Mouse (Mus musculus): ENCODE data around the gene Olfr1183.
"Not testable (repeated sequence)": the region's sequence is repeated elsewhere in the genome, so short reads cannot be mapped to it uniquely, and the experiment has no call there.

Gene Olfr1183

GRCm38 (mm10) chr2:88454567-88454966, at the start of gene Olfr1183:
Gene Olfr1183, plus strand, starts transcription at chr2:88454867.
- not testable (repeated sequence) for DNase-seq (ENCODE audit: low spot score in 2 of 2)

GRCm38 (mm10) chr2:88406353-88406752, 48.3 kb upstream of the Olfr1183 start, which contains the start of gene Olfr1179:
Gene Olfr1179, minus strand, starts transcription at chr2:88406453.
- DNase-seq (ENCODE audit: low spot score in 2 of 2), result no peak

GRCm38 (mm10) chr2:88419051-88419450, 35.6 kb upstream of the Olfr1183 start, which contains the start of gene Olfr1180:
Gene Olfr1180, minus strand, starts transcription at chr2:88419151.
- no peak for DNase-seq (ENCODE audit: low spot score in 2 of 2)

GRCm38 (mm10) chr2:88426071-88426470, 28.6 kb upstream of the Olfr1183 start, which contains the start of gene Olfr1181:
Gene Olfr1181, minus strand, starts transcription at chr2:88426171.
- DNase-seq (ENCODE audit: low spot score in 2 of 2), result no peak

- no peak for DNase-seq (ENCODE audit: low spot score in 2 of 2)
Observed at GRCm38 (mm10) chr2:88449031-88449430, 5.6 kb upstream of the Olfr1183 start, which contains the start of gene Gm13757. Gene Gm13757, minus strand, starts transcription at chr2:88449131.

- DNase-seq (ENCODE audit: low spot score in 2 of 2), result no peak
Observed at GRCm38 (mm10) chr2:88483298-88483697, 28.6 kb downstream of the Olfr1183 start, which contains the start of gene Olfr1184. Gene Olfr1184, plus strand, starts transcription at chr2:88483598.

- DNase-seq (ENCODE audit: low spot score in 2 of 2), result no peak
Observed at GRCm38 (mm10) chr2:88493020-88493419, 38.4 kb downstream of the Olfr1183 start, which contains the start of gene Olfr1185-ps1. Gene Olfr1185-ps1, plus strand, starts transcription at chr2:88493320.

GRCm38 (mm10) chr2:88518251-88518650, 63.6 kb downstream of the Olfr1183 start, which contains the start of gene Olfr1186:
Gene Olfr1186, plus strand, starts transcription at chr2:88518551.
- DNase-seq (ENCODE audit: low spot score in 2 of 2), result no peak
